Mouse (Mus musculus) C2C12 (cell line): ENCODE data around the gene Slc6a4. TPM values are rescaled to one million over a fixed set of nuclear protein-coding genes. Genes with fewer than 3 reads are reported as not detected.
A peak's percentile ranks its signal among the peaks of the same experiment; 100 is the strongest.

Experiments
- H3K27me3 ChIP-seq: one replicate; pipeline ENCODE4 v1.6.1; 2011; ENCODE audit not compliant: control insufficient read depth, insufficient read depth, insufficient read length
- H3K36me3 ChIP-seq: one replicate; pipeline ENCODE4 v1.6.1; 2011; ENCODE audit not compliant: control insufficient read depth, insufficient read depth
- H3K4me3 ChIP-seq: one replicate; pipeline ENCODE4 v1.5.1; 2011; ENCODE audit warnings: mild to moderate bottlenecking, control low read depth; ENCODE audit not compliant: poor library complexity, insufficient read depth, severe bottlenecking
- H3K79me2 ChIP-seq: one replicate; pipeline ENCODE4 v1.6.1; 2011; ENCODE audit not compliant: control insufficient read depth, insufficient read depth
- H3K79me3 ChIP-seq: one replicate; pipeline ENCODE4 v1.6.1; 2011; ENCODE audit warnings: low read depth, control low read depth
- H3ac ChIP-seq: one replicate; pipeline ENCODE3; 2011; ENCODE audit warnings: low read depth; ENCODE audit not compliant: control insufficient read depth, insufficient read length
- CEBPB ChIP-seq: IDR thresholded peaks from one replicate; pipeline ENCODE4 v1.6.1; 2011; ENCODE audit warnings: low read depth, mild to moderate bottlenecking, control low read depth, moderate library complexity
- CTCF ChIP-seq: IDR thresholded peaks from one replicate; pipeline ENCODE4 v1.5.1; 2011; ENCODE audit not compliant: control insufficient read depth, insufficient read depth, insufficient read length
- FOSL1 ChIP-seq: IDR thresholded peaks from one replicate; pipeline ENCODE4 v1.8.0; 2011; ENCODE audit warnings: mild to moderate bottlenecking, low read length; ENCODE audit not compliant: poor library complexity, insufficient read depth, severe bottlenecking
- MAX ChIP-seq: IDR thresholded peaks from one replicate; pipeline ENCODE4 v1.6.1; 2011; ENCODE audit warnings: mild to moderate bottlenecking, control low read depth
- MYOD1 ChIP-seq: IDR thresholded peaks from one replicate; pipeline ENCODE4 v1.6.1; 2011; ENCODE audit warnings: low read depth; ENCODE audit not compliant: control insufficient read depth, insufficient read length
- MYOG ChIP-seq: IDR thresholded peaks from one replicate; pipeline ENCODE4 v1.6.1; 2011; ENCODE audit not compliant: control insufficient read depth, insufficient read length; ENCODE audit errors: extremely low read depth
- USF1 ChIP-seq: IDR thresholded peaks from one replicate; pipeline ENCODE4 v1.6.1; 2011; ENCODE audit warnings: low read depth, mild to moderate bottlenecking, control low read depth, moderate library complexity
- polyA plus RNA-seq: library from polyadenylated mRNA; unstranded; fragments of >200 nt; fragmentation: generic; extraction: Trizol; gene quantifications from one replicate; pipeline ENCODE4 v1.2.1, GENCODE M21; 2012; ENCODE audit warnings: missing spikeins

Gene Slc6a4
- polyA plus RNA-seq, 1 experiment: 0.06 TPM

DNA sequence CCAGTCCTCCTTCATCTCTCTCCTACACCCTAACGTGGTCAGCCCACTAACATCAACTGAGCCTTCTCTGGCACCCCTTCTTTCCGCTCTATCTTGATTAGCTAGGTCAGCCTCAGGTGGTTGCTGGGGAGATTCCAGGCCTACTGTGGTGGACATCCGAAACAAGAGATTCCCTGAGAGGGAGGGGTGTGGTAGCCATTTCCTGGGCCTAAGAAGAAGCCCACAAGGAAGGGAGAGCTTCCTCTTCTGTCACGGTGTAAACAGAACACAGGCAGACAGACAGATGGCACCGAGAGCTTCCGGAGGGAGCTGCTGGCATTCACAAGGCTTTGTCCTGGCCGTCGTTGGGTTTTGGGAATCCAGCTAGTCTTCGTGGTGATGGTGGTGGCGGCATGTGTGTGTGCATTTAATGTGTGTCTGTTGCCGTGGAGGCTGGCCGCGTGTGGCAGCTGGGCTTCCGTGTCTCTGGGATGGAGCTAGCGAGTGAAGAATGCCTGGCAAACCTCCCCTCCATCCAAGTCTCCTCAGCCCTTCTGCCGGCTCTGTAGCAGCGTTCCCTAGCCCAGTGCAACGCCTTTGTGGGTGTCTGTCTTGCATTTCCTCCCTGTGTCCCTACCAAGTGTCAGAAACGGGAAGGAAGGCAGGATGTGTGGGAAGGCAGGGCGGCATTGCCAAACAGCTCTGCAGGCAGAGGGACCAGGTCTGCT lies 2.3 kb upstream of the Slc6a4 start:
- TF ChIP-seq USF1 (no peak), CTCF (no peak), CEBPB (no peak), FOSL1 (no peak), MAX (no peak), MYOG (no peak), MYOD1 (no peak)
- no peak overlapping the region for H3ac ChIP-seq
- H3K79me3 ChIP-seq: no peaks in the 10 kb centered on the region
- no peak overlapping the region for H3K4me3 ChIP-seq
- H3K36me3 ChIP-seq: no peaks in the 10 kb centered on the region
- no peaks in the 10 kb centered on the region for H3K27me3 ChIP-seq
- no peaks in the 10 kb centered on the region for H3K79me2 ChIP-seq

DNA sequence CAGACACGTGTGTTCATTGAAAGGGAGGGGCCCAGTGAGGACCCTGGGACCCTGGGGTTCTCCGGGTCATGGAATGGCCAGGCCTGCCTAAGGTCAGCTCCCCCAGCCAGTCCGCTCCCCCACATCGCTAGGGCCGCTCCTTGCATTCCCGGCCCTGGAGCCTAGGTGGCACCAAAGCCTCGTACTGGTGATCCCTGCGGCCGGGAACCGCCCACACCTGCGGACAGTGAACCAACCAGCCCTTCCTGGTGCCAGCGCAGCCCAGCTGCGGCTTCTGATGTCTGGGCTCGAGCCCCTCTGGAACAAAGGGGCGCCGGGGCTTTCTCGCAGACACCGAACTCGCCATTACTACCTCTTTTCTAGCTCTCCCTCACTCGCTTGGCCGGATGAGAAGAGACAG lies 1.1 kb upstream of the Slc6a4 start:
- H3K79me2 ChIP-seq: no peaks in the 10 kb centered on the region
- no peak for TF ChIP-seq MAX
- TF ChIP-seq CTCF: peak; percentile 94
- TF ChIP-seq MYOG: no peak
- peak overlapping the region; percentile 25 for H3K4me3 ChIP-seq
- H3K79me3 ChIP-seq: no peaks in the 10 kb centered on the region
- no peaks in the 10 kb centered on the region for H3K27me3 ChIP-seq
- H3K36me3 ChIP-seq: no peaks in the 10 kb centered on the region
- no peak overlapping the region for H3ac ChIP-seq

DNA sequence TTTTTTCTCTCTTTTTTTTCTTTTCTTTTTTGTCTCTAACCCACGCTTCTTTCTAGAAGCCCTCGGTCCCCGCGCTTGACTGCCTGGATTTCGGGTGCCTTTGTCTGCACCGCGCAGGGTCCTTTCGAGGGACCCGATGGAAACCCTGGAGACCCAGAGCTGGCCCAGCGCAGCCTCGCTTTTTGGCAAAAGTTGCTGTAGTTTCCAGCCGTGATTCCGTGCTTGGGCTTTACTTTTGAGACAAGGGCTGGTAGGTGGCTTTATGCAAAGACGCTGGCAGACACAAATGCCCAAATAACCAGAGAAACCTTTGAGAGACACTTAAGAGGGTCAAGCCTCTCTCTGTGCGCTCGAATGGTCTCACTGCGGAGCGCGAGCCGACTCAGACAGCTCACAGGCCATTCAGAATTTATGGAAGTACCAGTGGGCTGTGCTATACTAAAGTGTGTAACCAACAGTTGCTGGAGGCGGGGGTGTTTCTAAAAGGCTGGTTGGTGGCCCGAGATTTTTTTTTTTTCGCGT lies 363 bp downstream of the Slc6a4 start:
- H3K36me3 ChIP-seq: no peaks in the 10 kb centered on the region
- H3K4me3 ChIP-seq: no peak overlapping the region
- H3K79me2 ChIP-seq: no peaks in the 10 kb centered on the region
- no peaks in the 10 kb centered on the region for H3K27me3 ChIP-seq
- no peak for TF ChIP-seq USF1
- TF ChIP-seq MAX: no peak
- no peak for TF ChIP-seq MYOD1
- no peak for TF ChIP-seq MYOG
- no peak for TF ChIP-seq CTCF
- no peak for TF ChIP-seq FOSL1
- TF ChIP-seq CEBPB: no peak
- no peaks in the 10 kb centered on the region for H3K79me3 ChIP-seq
- no peak overlapping the region for H3ac ChIP-seq

DNA sequence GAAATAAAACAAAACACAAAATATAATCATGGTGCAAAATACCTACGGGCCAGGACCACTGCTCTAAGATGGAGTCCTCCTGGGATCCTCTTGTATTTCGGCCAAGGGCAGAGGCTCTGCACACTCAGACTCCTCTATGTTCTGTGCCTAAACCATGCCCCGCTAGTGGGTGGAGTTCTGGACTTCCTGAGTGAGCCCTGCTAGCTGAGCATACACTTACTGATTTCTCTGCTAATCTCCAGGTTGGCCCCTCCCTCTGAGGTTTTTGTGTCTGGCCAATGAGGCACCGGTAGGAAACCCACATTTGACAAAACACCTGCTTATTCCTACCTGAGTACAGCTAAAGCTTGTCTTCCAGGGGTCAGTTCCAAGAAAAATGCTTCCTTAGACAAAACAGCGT lies 2.3 kb downstream of the Slc6a4 start:
- Histone ChIP-seq H3K27me3 (no peaks in the 10 kb centered on the region), H3K4me3 (no peak overlapping the region), H3ac (no peak overlapping the region)

DNA sequence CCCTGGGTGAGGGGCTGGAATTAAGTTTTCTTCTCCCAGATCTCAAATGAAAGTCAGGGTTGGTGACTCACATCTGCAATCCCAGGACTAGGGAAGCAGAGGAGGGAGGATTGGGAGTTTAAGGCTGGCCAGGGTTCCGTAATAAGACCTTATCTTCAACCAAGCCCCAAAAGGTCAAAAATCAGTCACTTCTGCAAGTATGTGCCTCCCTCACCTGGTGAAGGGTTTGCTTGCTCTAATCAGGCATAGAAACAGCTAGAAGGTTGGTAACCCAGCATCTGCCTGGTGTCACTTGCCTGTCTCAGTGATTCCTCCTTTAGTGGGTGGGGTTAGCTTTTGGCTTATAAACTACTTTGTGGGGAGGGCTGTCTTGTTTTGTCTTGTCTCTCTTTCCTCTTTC lies 4.0 kb downstream of the Slc6a4 start:
- no peak overlapping the region for H3ac ChIP-seq
- H3K79me2 ChIP-seq: no peaks in the 10 kb centered on the region
- no peaks in the 10 kb centered on the region for H3K79me3 ChIP-seq
- TF ChIP-seq MYOD1 (no peak), CTCF (no peak), MAX (no peak), MYOG (no peak), FOSL1 (no peak), USF1 (no peak), CEBPB (no peak)
- H3K27me3 ChIP-seq: no peaks in the 10 kb centered on the region
- H3K4me3 ChIP-seq: no peak overlapping the region
- no peaks in the 10 kb centered on the region for H3K36me3 ChIP-seq

More for the DNA sequence above, 2.3 kb downstream of the Slc6a4 start:
- Histone ChIP-seq H3K36me3 (no peaks in the 10 kb centered on the region), H3K79me2 (no peaks in the 10 kb centered on the region), H3K79me3 (no peaks in the 10 kb centered on the region)
- TF ChIP-seq CEBPB (no peak), MYOG (no peak), FOSL1 (no peak), MAX (no peak), MYOD1 (no peak), CTCF (no peak), USF1 (no peak)

DNA sequence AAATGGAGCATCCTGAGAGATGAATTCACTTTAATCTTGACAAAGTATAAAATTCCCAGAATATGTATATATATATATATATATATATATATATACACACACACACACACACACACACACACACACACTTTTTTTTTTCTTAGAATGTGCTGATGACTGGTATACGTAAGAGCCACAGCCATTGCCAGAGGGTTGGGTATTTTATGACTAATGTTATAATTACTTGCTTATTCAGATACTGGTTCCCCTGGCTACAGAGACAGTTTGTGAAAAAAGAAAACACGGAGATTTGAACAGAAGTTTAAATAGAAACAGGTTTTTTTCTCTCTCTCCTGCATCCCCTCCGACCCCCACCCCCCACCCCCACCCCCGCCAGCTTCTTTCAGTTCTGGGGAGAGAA lies 7.5 kb downstream of the Slc6a4 start:
- H3K36me3 ChIP-seq: no peaks in the 10 kb centered on the region
- no peaks in the 10 kb centered on the region for H3K79me2 ChIP-seq

More for the DNA sequence above, 7.5 kb downstream of the Slc6a4 start:
- H3K27me3 ChIP-seq: no peaks in the 10 kb centered on the region
- no peak overlapping the region for H3ac ChIP-seq
- TF ChIP-seq MYOG (no peak), CTCF (no peak), MAX (no peak), CEBPB (no peak)
- no peaks in the 10 kb centered on the region for H3K79me3 ChIP-seq
- H3K4me3 ChIP-seq: no peak overlapping the region
